Mouse (Mus musculus): ENCODE measurements around the gene Rnf166.

Rnf166 gene

GRCm38 (mm10) chr8:122469965-122470364 lies 5.9 kb downstream of the Rnf166 start:
- no peak for DNase-seq (ENCODE audit: low spot score in 2 of 2)

DNA sequence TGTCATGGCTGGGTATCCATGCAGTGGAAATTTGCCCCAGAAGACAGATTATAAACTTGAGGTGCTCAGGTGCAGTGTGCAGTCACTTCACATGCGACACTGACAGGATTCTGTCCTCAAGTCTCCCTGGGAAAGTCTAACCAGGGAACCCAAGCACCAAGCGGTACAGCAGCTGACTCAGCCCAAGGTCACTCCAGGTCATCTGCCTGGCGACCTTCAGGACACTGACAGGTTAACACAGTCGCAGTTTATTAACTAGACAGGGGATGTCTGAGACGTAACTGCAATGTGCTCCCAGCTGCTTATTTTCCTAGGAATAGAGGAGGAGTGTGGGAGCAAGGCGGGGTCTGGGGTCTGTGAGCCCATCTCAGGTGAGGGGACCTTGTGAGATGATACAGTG lies 6.5 kb downstream of the Rnf166 start:
- DNase-seq (ENCODE audit: low spot score in 2 of 2) = no peak

DNA sequence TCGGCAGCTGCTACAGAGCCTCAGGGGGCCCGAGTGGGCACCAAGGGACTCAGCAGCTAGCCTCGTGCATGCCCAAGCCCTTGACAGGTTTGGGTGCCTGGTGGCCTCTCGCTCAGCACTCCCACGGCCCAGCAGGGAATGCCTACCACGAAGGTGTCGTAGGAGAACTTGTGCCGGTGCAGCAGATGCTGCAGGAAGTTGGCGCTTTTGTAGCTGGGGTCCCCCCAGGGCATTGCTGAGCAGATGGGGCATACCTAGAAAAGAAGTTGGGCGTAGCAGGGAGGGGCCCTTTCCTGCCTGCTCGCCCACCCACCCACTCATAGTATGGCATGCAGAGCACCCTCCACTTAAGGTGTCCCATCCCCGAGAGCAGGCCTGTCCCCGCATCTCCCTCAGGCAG lies 8.0 kb downstream of the Rnf166 start:
- no peak for DNase-seq (ENCODE audit: low spot score in 2 of 2)

- DNase-seq (ENCODE audit: low spot score in 2 of 2) = no peak
These were observed 10.9 kb downstream of the Rnf166 start for GRCm38 (mm10) chr8:122464985-122465384.

DNA sequence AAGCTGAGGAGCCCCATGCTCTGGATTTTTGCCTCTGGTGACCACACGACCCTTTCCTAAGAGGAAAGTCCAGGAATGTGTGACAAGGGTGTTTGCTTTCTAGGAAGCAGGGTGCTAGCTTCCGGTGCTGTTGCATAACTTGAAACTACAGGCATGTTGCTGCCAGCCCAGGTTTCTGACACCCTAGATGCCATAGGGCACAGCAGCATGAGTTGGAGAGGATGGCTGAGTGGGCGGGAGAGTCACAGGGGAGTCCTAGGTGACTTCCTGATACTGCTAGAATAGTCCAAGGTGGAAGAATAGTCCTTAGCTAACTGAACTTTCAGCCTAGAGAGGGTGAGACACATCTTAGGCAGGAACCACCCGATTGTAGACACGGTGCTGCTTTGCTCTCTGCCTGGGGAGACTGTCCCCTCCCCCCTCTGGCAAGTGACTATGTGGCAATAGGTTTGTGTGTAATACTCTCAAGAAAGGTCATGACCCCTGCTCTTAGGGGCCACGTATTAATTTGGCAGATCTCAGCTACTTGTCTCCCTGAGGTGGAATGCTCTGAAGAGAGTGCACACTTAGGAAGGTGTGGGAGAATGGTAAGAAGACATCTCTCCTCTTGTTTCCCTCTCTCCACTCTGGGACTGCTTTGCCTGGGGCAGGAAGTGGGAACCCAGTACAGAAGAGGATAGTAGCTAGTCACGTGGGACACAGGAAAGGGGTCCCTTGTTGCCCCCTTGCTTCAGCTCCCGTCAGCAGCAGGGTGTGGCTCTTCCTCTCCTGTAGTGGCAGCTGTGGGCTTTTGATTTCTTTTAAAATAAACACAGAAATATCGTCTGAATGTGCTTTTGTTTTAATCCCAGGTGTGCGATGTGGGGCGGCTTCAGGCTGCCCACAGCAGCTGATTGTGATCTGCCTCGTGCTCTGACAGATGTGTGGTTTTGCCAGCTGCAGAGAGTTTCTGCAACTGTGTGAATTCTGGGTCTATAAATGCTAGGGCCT lies 11.9 kb downstream of the Rnf166 start:
- no peak for DNase-seq (ENCODE audit: low spot score in 2 of 2)

GRCm38 (mm10) chr8:122462510-122462909 lies 13.4 kb downstream of the Rnf166 start:
- DNase-seq (ENCODE audit: low spot score in 2 of 2) = no peak

DNA sequence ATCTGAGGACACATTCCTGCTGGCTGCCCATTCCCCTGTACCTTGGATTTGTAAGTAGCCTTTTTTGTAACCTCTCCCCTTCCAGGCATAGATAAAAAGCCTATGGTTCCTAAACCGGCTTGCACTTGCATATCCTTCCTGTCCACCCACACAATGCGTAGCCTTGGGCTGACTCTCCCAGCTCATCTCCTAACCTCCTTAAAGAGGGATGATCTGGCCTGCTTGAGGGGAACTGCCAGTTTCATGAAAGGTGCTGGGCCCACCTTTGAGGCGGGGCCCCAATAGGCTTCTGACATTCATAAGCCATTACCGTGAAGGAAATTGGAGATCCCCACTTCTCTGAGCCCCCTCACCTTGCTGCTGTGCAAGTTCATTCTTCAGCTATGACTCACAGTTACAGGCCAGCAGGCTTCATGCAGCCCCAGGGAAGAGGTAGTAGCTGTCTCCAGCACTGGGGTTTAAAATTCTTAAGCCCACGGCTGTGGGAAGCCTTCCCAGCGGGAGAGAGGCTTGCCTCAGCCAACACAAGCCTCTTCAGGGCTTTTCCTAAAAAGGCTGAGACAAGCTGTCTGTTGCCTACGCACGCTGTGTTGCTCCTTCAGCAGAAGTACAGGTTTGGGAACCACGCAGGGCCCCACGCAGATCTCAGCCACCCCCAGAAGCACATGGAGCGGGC lies 14.3 kb downstream of the Rnf166 start:
- DNase-seq (ENCODE audit: low spot score in 2 of 2) = peak; percentile 27 to 56

DNA sequence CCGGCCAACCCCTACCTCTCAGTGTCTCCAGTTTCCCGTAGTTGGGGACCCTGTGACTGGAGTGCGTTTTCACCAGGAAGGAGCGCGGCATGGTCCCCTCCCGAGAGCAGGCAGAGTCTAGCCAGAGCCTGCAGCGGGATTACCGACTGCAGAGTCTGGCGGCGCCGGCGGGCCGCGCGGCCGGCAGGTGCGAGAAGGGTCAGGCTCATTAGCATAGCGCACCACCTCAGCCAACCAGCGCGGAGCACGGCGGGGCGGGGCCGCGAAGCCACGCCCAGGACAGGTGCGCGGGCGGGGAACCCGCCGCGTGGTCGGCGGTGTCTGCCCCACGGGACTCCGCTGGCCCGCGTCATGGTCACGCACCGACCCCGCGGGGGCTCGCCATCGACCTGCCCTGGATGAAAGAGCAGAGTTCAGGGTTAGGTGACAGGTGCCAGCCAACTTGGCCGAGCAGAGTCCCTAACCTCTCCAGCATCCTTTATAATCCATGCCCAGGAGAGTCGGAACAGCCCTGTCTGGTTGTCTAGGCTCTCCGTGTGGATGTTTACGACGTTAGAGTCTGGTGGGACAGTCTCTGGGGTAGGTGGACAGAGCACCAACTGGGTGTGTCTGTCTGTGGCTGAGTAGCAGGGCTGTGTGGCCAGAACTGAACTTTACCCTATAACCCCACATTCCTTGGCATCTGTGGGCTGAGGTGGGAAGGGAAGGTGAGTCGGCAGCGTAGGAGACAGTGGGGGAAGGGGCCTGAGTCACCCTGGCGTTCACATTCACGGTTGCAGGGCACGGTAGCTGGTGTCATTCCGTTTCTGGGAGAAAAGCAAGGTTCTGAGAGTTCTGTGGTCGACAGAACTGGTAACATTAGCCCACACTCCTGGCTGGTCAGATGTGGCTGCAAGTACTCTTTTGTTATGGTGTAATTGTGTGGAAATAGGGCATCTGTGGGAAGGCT lies 15.1 kb downstream of the Rnf166 start, which contains the start of gene Snai3:
Snai3 (minus strand) TSS at position 210 of the 949 bp plus-strand sequence.
- no peak for DNase-seq (ENCODE audit: low spot score in 2 of 2)

DNA sequence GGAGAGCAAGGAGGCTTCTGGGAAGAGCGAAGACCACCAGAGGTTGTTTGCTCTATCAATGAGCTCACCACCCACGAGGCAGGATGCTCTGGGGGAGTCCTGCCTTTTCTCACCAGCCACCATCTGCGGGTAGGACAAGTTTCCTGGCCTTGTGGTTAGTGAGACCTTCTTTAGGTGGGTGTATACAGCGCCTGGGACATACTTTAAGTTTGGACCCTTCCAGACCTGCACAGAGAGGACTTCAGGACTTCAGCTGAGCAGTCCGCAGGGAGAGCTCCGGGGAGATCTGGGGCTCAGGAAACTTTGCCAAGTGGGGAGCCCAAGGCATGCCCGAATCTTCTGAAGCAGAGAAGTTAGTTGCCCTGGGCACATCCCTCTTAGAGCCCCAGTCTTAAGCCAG lies 15.9 kb downstream of the Rnf166 start:
- DNase-seq (ENCODE audit: low spot score in 2 of 2) = no peak

GRCm38 (mm10) chr8:122459218-122459900 lies 16.5 kb downstream of the Rnf166 start:
- DNase-seq (ENCODE audit: low spot score in 2 of 2) = no peak

- no peak for DNase-seq (ENCODE audit: low spot score in 2 of 2)
These were observed 18.7 kb downstream of the Rnf166 start for GRCm38 (mm10) chr8:122457171-122457570.

GRCm38 (mm10) chr8:122454409-122454808 lies 21.5 kb downstream of the Rnf166 start:
- no peak for DNase-seq (ENCODE audit: low spot score in 2 of 2)

- no peak for DNase-seq (ENCODE audit: low spot score in 2 of 2)
These were observed 23.7 kb downstream of the Rnf166 start for GRCm38 (mm10) chr8:122452154-122452553.

DNA sequence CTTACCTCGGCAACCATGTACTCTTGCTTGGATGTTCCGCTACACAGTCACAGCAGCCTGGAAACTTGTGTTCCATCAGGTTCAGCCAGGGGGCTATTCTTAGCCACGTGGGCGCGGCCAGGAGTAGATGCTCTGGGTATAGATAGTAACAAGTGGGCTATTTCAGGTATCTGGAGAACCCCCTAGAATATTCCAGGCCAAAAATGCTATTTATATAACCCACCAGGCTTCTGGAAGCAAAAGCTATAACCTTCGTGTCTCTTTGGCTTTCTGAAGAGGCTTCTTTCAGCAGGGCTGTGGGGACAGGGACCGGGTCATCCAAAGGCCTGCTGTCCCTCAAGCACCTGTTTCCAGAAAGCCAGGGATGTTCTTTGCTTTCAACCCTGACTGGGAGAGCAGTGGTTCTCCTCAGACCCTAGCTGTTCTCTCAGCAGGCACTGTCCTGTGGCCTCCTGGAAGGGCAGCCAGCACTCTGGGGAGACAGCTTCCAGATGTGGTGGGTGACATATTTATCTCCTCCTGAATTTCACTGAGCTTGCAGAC lies 24.6 kb downstream of the Rnf166 start:
- DNase-seq (ENCODE audit: low spot score in 2 of 2) = no peak

DNA sequence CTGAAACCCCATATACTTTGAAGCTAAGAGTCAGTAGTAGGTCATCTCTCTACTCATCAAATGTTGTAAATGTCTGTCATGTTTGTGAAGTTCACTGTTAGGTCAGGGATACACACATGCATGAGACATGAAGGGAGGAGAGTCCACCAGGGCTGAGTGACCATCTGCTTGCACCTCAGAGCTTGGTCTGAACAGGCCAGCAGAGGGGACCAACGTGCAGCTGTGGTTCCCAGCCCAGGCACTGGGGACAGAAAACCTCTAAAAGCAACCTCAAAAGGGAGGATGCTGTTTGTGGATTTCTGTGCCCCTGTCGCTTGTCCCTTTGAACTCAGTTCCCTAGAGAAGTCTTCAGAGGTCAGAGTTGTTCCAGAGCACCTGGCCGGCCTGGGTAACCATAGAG lies 30.7 kb downstream of the Rnf166 start:
- DNase-seq (ENCODE audit: low spot score in 2 of 2) = no peak

DNA sequence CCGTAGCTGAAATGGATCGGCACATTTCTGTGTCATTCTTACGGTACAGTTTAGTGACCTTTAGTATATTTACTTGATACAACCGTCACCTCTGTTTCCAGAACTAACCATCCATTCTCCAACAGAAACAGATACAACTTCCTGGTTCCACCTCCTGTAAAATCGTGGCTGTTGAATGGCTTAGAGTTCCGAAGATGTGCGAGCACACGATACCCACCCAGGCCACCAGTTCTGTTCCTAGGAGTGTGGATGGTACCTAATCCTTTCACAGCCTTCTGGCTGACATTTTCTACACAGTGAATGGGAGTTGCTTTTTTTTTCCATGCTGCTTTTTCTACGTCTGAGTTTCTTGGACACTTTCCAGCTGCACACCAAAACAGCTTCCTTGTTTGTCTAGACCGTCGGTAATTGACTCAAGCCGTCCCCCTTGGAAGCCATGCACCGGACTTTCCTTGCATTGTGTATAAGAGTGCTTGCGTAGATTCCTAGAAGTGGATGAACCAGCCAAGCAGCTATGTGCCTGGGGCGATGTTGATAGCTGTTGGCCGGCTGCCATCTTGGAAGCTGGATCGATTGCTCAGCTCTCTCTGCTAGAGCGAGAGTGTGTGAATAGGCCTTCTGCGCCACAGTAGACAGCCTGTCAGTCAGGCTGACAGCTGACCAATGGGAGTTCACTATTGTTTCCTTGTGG lies 31.7 kb downstream of the Rnf166 start:
- DNase-seq (ENCODE audit: low spot score in 2 of 2) = peak; percentile 72 to 74

DNA sequence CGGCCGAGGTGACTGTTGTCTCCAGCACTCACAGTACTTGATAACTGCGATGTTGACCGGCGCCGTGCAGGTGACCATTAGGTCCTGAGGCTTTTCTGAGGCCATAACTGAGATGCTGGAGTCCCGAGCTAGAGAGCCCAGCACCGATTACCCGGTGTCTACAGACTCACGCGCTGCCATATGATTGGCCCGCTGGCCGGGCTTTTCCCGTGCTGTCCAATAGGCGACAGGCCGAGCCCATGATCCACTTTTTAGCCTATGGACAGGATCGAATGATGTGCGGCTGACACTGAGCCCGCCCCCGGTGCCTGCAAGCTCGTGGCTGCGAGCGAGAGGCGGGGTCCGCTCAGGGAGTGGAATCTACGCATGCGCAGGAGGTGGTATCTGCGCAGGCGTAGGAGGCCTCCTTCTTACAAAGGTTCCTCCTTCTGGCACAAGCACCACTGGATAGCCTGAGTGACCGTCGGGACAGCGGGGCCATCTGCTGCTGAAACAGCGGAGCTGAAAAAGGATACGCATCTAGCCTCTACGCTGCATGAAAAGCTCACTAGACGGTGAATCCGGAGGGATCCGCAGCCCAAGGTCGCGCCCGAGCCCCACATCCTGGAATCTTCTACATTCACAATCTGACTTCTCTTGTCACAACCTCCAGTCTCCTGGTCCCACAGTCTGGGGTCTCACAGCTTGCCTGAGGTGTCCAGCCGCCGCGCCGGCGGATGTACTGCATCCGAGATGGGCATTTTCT lies 32.4 kb downstream of the Rnf166 start, which contains the start of gene Mvd:
Mvd (minus strand) TSS at position 161 of the 745 bp plus-strand sequence.
- DNase-seq (ENCODE audit: low spot score in 2 of 2) = peak; percentile 96 to 98

DNA sequence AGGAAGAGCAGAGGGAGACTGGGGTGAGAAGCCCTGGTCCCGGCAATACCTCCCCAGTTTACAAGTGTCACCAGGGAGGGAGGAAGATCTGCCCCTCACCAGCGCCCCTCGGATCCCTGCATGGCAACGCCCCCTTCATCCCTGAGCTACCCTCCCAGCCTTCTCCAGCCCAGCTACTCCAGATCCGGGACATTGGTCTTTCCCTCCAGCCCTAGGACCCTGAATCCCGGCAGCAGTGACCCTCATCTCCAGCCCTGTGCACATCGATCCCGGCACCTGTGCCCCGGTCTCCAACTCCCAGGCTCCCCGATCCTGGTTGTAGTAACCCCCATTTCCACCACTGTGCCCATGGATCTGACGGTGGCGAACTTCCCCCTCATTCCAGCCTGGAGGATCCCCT lies 33.1 kb downstream of the Rnf166 start:
- DNase-seq (ENCODE audit: low spot score in 2 of 2) = no peak

DNA sequence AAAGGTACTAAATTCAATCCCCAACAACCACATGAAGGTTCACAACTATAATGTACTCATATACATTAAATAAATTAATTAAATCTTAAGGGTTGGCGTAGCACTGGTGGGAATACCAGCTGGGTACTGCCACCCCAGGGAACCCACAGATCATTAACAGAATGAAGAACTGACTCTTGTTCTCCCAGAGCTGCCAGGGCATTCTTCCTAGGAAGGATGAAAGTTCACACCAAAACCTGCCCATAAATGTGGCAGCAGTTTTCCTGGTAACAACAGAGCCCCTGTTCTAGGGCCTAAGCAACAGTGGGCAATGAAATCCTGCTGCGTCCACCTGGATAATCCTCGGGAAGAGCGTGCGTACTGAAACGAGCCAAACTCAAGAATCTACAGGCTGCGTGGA lies 33.5 kb downstream of the Rnf166 start:
- no peak for DNase-seq (ENCODE audit: low spot score in 2 of 2)

Measured in frontal cortex, postnatal 25 days (tissue).